Mouse (Mus musculus): Measurements from ENCODE around the gene Rmdn3.

- TF ChIP-seq CTCF (IDR thresholded peaks at IDR 0.05; ENCODE audit: low read depth, low read length), result no peak
- no peak for TF ChIP-seq POLR2A (IDR thresholded peaks at IDR 0.05; ENCODE audit: borderline replicate concordance, low read depth, low read length)
Measured at GRCm38 (mm10) chr2:119173991-119174651, 17.3 kb upstream of the Rmdn3 start, which contains the start of gene Gm14137.
